Mouse (Mus musculus): ENCODE measurements around the gene Cyp4v3.

The Cyp4v3 gene

DNA sequence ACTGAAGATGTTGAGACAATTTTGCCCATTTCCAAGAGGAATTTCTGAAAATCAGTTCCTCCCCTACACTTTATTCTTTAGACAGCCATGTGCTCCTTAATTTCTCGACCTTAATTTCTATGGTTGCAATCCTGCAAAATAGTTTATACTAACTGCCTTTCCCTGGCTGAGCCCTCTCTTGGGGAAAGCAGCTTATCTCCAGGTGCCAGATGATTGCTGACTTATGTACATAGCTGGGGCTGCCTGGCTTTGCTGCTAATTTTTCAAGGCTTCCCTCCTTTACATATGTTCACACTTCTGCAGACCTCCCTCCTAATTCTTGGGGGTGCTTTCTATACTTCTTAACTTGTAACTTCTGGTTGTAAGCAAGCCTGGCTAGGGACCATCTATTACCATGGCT lies 12.1 kb downstream of the Cyp4v3 start:
- no peak for DNase-seq (ENCODE audit: low spot score in 2 of 2)

DNA sequence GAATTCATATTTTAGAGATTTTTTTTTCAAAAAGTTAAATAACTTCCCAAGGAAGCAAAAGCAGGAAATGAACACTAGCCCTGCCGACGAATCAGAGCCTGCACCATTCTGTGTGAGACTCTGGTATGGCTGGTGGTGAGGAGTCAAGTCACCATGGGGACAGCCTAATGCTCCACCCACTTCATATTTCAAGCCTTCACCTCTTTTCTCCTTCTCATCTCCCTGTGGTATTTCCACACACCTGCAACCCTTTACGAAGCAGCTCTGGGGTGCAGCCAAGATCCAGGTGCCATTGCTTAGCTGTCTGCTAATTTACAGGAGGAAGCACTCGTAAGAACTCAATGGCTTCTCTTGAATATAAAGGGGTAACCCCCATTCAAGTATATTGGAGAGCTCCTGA lies 22.0 kb downstream of the Cyp4v3 start:
- no peak for DNase-seq (ENCODE audit: low spot score in 2 of 2)

DNA sequence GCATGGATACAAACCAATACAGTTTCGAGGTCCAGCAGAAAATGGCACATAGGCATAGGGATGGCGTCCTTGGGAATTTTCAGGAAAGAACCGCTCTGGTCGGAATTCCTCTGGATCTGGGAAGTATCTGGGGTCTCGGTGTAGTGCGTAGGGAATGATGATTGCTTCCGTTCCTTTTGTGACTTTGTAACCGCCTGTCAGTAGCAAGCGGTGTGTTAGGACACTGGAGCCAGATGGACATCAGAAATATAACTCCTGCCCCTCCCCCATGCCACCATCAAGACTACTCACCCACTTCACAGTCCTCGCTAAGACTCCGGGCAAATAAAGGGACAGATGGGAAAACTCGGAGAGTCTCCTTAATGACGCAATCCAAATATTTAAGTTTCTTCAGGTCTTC lies 24.6 kb downstream of the Cyp4v3 start, which contains the start of gene Gm45753:
Gm45753 (minus strand) TSS at position 101 of the 400 bp plus-strand sequence.
- no peak for DNase-seq (ENCODE audit: low spot score in 2 of 2)

DNA sequence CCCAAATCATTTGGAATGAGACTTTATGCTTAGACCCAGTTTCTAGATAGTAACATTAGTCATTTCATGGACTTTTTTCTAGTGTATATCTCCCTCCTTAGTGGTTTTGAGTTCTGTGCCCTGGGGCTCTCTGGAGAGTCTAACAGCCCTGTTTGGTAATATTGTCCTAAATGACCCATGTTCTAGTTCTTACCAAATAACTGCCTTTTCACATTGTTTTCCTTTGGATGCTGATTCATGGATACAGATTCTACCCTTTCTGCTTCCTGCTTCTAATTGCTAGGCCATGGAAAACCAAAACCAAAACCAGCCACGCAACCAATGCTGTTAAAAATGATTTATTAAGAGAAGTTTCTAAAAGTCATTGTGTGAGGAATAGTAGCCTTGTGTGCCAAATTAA lies 27.5 kb downstream of the Cyp4v3 start:
- DNase-seq (ENCODE audit: low spot score in 2 of 2) = no peak

DNA sequence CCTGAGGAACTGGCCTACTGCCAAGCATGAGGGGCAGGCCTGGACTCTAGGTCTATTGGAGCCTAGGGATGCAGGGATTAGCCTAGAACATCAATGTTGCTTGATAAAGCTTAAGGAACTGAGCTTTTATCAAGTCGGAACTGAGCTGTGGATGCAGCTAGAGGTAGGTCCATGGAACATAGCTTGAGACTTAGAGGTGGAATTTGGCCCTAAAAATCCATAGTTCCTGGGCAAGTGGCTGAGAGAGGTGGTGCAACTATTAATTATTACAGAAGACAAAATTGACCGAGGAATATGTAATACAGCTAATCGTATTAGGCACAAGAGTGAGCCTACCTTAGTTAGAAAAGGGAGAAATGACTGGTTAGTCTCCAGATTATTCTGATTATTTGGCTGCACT lies 28.7 kb downstream of the Cyp4v3 start:
- DNase-seq (ENCODE audit: low spot score in 2 of 2) = no peak

DNA sequence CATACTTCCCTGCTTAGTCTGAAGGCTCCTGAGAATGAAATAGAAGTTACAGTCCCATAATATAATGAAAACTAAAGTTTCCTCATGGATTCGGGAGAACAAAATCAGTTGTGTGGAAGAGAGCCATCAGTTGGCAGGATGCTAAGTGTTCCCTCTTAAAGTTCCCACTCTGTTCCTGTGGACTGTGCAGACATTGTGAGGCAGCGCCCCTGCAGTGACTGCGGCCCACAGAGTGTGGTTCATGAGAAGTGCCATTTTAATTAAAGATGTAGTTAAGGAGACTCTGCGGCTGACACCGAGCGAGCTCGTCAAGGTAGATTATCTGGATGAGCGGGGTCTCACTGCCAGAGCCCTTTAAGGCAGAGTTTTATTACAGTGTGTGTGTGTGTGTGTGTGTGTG lies 30.6 kb downstream of the Cyp4v3 start:
- no peak for DNase-seq (ENCODE audit: low spot score in 2 of 2)

DNA sequence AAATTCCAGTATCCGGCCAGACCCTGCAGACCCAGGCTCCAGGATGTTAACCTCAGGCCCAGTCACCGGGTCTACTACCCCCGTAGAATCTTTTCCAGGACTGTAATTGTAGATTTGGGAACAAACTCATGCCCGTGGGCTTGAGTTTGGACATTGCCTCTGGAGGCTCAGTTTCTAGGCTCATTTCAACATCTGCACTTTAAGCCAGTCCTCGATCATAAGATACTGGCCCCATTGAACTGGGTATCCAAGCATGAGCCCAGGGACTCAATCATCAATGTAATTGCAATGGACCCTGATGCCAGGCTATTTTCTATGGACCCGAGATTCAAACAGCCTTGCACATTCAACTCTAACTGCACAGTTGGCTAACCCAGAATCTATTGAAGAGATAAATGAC lies 37.7 kb downstream of the Cyp4v3 start:
- DNase-seq (ENCODE audit: low spot score in 2 of 2) = no peak

DNA sequence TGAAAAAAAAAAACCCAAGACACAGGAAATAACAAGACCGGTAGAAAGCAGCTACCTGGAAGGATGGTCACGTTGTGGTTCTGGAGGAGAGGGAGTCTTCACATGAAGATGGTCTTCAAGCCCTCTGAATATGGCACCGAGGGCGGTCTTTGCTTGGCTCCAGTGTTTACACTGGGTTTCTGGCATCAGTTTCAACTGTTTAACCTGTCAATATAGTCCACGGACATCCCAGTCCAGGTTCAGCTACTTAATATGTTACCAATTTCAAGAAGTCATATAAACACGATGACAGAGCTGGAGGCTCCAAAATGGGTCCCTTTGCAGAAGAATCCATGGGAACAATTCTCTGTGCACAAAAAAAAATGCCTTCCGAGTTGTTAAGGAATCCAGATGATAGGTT lies 38.3 kb downstream of the Cyp4v3 start, which contains the start of gene Klkb1:
Klkb1 (minus strand) TSS at position 173 of the 400 bp plus-strand sequence.
- no peak for DNase-seq (ENCODE audit: low spot score in 2 of 2)

DNA sequence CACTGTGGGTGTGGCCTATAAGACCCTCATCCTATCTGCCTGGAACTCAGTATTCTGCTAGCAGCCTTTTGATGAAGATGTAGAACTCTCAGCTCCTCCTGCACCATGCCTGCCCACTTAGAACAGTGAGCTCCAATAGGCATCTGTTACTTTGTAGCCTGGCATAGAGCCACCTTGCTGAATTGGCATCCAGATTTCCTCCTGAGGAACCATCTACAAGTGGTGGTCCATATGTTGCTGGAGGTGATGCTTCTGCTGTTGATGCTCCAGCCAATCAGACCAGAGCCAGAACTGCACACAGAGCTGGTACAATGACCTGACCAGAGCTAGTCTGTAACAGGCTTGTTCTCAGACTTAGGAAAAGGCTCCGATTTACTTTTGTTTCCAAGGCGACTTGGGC lies 41.2 kb downstream of the Cyp4v3 start:
- DNase-seq (ENCODE audit: low spot score in 2 of 2) = no peak

DNA sequence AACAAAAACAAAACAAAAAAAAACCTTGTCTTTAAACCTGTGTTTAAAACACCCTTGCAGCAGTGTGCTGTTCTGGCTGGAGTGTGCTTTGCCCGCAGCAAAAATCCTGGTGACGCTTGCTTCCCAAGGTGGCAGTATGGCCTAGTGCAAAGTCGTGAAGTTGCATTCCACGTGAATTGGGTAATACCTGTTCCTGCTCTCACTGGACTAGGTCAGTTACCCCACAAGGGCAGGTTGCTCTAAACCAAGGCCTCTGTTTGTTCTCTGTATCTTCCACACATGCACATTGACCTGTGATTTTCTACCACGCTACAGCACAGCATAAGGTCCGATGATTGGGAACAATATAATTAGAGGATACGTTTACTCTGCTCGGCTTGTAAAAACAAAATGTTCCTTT lies 51.4 kb downstream of the Cyp4v3 start:
- no peak for DNase-seq (ENCODE audit: low spot score in 2 of 2)

DNA sequence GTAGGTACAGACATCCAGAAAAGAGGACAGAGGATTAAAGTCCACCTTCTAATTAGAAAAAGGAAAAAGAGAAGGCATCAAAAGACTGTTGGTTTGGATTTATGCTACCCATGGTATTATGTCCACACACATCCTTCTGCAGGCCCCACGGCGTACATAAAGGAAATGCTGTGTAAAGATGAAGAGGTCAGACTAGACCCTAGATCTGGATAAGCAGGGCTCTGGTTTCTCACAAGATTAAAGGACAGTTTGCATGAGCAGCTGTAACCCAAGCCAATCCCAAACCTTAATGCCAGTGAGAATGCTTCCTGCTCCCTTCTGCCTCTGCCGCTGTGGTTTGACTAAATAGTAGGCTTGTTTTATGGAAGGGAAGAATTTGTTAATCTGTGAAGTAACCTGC lies 55.6 kb downstream of the Cyp4v3 start:
- no peak for DNase-seq (ENCODE audit: low spot score in 2 of 2)

DNA sequence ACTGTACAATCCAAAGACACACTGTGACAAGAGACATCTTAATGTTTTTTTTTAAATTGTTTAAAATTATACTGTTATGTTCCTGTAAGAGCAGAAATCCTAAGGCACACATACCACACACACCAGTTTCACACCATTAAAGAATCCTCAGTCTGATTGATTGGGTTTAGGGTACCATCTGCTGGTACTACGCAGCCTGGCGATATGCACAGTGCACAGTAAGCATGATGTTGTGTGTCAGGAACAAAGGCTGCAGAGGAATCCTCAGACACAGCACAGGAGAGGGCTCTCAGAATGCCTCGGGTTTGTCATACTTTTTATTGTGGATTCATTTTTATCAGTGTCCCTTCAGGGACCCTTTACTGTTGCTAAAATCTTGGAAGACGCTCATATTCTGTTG lies 58.7 kb downstream of the Cyp4v3 start:
- DNase-seq (ENCODE audit: low spot score in 2 of 2) = no peak

DNA sequence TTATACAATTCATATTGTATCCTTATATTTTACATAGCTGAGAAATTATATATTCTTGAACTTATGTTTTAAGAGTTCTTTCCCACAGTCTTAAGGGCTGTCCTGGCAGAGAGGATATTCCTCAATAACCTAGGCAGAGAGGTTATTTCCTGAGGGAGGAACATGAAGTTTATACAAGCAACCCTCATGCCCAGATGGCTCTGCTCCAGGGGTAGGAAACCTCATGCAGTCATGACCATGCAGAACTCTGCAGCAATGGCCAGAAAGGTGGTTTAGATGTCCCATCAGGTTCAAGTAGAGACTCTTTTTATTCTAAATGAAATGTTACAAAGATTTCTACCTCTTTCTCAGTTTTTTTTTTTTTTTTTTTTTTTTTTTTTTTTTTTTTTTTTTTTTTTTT lies 64.0 kb downstream of the Cyp4v3 start:
- no peak for DNase-seq (ENCODE audit: low spot score in 2 of 2)

DNA sequence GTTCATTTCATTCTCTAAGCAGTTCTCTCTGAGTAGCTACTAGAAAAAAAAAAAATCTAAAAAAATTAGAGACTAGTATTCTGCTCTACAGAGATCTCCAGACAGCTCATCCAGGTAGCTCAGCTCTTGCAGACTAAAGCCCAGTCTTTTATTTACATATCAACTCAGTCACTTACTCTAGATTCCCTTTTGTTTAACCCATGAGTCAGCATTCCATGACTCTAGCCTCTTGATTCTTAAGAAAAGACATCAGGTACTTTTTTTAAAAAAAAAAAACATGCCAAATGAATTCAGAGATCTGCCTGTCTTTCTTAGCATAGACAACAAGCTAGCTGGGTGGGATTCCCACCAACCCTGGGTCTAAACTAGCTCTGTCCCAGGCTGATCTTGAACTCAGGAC lies 64.5 kb downstream of the Cyp4v3 start:
- DNase-seq (ENCODE audit: low spot score in 2 of 2) = no peak

DNA sequence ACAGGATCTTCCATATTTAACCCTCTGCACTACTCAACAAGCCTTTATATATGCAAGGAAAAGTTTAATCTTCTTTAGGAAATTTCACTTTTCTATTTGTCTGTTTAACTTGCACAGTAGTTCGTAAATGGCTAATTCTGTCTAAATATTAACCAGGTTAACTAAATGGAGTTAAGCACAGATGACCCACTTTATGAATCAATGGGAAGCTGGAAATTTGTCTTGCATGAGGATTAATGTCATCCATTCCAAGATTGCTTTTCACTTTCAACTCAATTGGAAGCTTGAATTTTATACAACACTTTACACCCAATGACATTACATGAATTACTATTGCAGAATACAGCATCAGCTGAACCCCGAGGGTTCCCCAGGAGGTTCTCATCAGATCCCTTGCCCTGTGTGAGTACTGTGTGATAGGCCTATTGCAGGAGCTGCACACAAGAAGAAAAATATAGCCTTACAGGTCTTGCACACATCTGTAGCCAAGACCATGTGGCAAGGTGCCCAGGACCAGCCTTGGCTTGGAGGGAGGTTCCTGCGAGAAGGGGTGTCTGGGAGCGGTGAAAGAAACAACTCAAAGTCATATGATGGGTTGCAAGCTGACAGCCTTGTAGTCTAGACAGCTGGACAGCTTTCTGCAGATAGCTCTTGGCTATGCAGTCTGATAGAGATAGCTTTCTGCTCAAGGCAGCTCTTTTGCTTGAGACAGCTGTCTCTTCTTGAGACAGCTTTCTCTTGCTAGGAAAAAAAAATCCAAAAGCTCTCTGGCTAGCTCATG lies 65.2 kb downstream of the Cyp4v3 start:
- DNase-seq (ENCODE audit: low spot score in 2 of 2) = no peak

DNA sequence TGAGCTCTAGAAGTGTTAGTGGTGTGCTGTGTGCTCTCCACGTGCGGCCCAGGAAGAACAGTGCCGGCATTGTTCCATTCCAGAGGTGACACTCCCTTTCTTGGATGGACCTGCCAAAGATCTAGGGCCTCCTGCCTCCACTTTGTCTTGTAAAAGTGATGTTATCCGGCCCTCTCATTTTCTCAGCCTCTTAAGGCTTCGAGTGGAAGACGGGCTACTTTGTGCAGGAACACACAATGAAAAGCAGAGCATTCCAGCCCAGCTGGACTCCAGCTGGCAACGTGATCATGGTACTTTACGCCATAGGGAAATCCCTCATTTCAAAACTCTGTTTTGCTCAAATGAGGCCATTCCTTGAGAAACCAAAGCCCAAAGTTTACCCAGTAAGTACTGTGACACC lies 66.0 kb downstream of the Cyp4v3 start:
- DNase-seq (ENCODE audit: low spot score in 2 of 2) = no peak

DNA sequence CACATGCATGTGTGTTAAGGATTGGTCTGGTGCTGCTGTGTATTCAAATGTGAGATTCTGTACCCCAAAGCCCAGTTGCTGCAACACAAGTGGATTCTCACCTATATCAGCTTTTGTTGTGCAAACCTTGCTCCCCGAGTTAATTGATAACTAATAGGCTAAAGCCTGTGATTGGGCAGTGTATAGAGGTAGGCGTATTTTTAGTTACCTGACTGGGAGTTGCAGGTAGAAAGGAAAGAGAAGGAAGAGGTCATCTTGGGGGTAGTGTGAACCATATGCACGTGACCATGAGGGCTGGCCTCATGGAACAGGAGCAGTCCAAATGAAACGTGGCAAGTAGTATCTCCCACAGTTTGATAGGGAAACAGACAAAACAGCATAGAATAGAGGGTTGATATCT lies 68.1 kb downstream of the Cyp4v3 start:
- DNase-seq (ENCODE audit: low spot score in 2 of 2) = no peak

DNA sequence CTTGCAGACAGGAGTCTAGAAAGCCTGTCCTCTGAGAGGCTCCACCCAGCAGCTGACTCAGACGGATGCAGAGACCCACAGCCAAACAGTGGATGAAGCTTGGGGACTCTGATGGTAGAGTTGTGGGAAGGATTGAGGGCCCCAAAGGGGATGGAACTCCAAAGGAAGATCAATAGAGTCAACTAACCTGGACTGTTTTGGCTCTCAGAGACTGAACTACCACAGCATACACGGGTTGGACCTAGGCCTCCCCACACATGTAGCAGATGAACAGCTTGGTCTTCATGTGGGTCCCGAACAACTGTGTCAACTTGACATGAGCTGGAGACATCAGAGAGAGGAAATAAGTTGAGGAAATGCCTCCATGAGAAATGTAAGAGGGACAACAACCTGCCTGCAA lies 70.2 kb downstream of the Cyp4v3 start:
- DNase-seq (ENCODE audit: low spot score in 2 of 2) = no peak

DNA sequence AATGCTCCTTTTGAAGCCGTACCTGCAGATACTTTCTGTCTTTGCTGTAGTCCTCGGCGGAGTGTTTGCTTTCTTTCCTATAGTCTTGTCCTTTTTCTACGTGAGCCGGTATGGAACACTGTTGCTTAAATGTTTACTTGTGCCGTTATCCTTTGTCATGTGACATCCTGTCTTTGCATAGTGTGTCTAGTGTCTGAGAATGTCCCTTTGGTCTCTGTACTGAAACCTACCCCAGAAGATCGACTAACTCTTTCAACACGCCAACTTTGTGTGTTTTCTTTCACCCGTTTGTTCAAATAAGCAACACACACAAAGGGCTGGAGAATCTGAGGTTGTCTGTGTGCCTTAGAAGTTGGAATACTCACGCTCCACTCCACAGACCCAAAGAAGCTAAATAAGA lies 71.1 kb downstream of the Cyp4v3 start, which contains the start of gene F11:
F11 (minus strand) TSS at position 112 of the 400 bp plus-strand sequence.
- no peak for DNase-seq (ENCODE audit: low spot score in 2 of 2)

DNA sequence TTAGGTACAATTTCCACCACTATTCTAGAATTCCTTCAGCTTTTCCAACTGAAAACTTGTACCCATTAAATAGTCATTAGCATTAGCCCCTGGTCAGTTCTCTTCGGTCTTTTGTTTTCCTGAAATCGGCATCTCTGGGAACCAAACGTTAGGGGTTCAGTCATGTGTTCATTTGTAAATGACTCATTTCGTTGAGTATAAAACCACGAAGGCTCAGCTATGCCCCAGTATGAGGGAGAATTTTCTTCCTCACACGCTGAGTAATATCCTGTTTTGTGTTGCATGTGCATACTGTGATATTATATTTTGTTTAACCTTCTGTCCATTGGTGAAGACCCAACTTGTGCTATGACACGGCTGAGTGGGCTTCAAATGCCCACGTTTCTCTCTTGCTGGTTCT lies 74.6 kb downstream of the Cyp4v3 start:
- DNase-seq (ENCODE audit: low spot score in 2 of 2) = no peak

DNA sequence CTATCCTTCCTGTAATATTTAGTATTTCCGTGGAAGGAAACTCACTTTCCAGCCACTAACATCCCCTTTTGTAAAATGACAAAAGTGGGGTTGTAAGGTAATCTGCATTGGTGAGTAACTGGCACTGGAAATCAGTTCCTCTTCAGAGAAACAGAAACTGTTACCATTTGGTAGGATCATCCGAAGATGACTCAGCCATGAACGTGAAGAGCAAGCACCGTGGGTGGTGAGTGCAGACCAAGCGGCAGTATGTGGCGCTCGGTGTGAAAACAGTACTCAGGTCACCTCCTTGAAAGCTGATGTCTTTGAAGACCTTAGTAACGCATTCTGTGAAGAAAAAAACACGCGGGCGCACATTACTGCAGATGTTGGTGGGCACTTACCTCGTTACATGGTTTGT lies 78.0 kb downstream of the Cyp4v3 start:
- no peak for DNase-seq (ENCODE audit: low spot score in 2 of 2)

Data from frontal cortex, postnatal 25 days (tissue).